Mouse (Mus musculus): ENCODE measurements around the gene Cyb5d2. TPM values are rescaled to one million over a fixed set of nuclear protein-coding genes. Genes with fewer than 3 reads are reported as not detected.
A peak's percentile ranks its signal among the peaks of the same experiment; 100 is the strongest.
"Not testable (repeated sequence)": the region's sequence is repeated elsewhere in the genome, so short reads cannot be mapped to it uniquely, and the experiment has no call there.

Gene Cyb5d2
- total RNA-seq, 4 experiments from 2014 or later = 24.0 to 28.5 (median 27.5) TPM

GRCm38 (mm10) chr11:72772611-72773010 is 23.3 kb downstream of the Cyb5d2 start:
- not testable (repeated sequence) for DNase-seq

- no peak for DNase-seq
Measured at GRCm38 (mm10) chr11:72771461-72771860, 24.5 kb downstream of the Cyb5d2 start.

DNA sequence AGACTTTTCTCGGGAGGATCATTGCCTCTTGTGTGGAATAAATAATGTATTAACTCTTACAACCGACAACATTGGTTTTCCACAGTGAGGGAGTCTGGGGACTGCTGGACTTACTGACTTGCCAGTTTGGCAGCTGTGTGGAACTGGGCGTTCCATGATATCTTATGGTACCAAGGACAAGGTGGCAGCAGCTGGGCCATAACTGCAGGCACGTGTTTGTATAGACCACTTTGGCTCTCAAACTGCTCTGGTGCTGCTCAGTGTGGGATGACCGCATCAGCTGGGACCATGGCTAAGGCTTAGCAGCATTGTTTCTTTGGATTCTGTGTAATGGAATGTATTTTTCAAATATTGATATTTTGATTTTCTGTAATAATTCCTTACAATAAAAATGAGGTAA is 25.1 kb downstream of the Cyb5d2 start:
- no peak for DNase-seq

- DNase-seq = no peak
Measured at GRCm38 (mm10) chr11:72770324-72770723, 25.6 kb downstream of the Cyb5d2 start.

- DNase-seq = no peak
Measured at GRCm38 (mm10) chr11:72769061-72769460, 26.9 kb downstream of the Cyb5d2 start.

GRCm38 (mm10) chr11:72767716-72768115 is 28.2 kb downstream of the Cyb5d2 start:
- DNase-seq = peak; percentile 49

DNA sequence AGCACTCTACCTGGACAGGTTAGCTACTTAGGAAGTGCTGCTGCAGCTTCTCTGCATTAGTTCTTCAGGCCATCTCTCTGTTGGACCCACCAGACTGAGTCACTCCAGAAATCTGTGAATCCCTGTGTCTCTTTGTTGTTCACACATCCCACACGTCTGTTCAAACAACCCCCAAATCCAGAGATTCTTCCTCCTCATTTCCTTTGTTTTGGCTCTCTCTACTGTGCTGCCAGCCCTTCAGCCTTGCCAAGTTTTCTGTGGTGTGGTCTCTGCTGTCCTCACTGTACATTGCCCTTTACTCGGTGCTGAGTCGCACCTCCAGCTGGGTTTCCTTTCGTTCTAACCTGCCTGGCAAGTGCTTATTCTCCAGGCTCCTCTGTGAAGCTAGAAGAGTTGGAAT is 31.7 kb downstream of the Cyb5d2 start:
- DNase-seq = no peak

- DNase-seq = no peak
Measured at GRCm38 (mm10) chr11:72760781-72761180, 35.2 kb downstream of the Cyb5d2 start.

- DNase-seq = no peak
Measured at GRCm38 (mm10) chr11:72759581-72759980, 36.4 kb downstream of the Cyb5d2 start.

DNA sequence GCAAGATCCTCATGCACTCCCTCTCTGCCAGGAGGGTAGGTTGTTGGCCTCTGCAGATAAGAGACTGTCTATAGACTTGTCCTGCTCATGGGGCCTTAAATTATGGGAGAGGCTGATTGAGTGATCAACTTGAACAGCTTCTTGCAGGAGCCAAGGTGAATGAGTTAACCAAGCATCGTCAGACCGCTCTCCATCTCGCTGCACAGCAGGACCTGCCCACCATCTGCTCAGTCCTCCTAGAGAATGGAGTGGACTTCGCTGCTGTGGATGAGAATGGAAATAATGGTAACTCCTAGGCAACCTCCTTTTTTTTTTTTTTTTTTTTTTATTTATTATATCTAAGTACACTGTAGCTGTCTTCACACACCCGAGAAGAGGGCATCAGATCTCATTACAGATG is 37.6 kb downstream of the Cyb5d2 start:
- no peak for DNase-seq

GRCm38 (mm10) chr11:72751956-72752355 is 44.0 kb downstream of the Cyb5d2 start:
- peak; percentile 52 for DNase-seq

DNA sequence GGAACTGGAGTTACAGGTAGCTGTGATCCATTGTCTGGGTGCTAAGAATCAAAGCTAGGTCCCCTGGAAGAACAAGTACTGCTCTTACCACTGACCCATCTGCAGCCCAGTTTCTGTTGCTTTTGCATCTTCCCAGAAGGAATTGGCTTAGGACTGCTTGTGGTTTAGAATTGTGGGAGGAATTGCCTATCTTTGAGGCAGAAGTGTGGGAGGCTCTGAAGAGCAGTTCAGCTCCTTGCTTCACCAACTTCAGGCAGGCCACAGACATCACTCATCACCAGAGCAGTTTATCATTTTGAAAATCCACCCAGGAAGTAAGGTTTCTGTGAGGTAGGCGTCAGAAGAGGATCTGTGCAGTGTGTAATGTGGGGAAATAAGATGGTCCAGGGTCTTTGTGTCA is 56.9 kb downstream of the Cyb5d2 start:
- DNase-seq = no peak

- not testable (repeated sequence) for DNase-seq
Measured at GRCm38 (mm10) chr11:72737517-72737916, 58.4 kb downstream of the Cyb5d2 start.

DNA sequence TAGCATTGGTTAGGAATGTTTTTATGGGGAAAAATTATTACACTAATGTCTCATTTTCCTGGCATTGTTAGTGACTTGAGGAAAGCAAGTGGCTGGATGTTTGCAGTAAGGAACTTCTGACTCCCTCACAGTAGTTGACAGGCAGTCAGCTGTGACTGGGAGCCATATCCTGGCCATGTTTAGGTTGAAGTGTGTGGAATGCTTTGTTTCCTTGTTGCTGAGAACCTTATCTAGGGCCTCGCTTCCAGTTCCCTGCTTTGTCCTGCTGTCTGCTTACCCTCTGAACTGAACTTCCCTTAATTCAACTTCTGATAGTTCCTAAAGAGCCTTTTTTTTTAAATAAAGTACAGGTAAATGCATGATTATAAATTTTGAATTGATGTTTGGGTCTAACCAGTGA is 59.6 kb downstream of the Cyb5d2 start:
- DNase-seq = no peak

DNA sequence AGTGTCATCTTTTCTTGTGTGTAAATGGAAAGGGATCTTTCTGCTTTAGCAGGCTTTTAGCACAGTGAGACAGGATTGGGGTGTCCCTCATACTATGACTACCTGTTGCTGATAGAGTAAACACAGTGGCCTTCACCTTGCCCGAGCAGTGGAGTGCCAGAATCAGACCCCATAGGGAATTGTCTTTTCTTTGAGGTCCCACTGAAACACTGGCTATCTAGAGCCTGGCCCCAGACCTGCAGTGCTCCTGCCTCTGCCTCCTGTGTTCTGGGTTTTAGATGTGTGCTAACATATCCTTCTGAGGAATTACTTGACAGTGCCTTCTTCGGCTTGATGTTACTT is 60.5 kb downstream of the Cyb5d2 start:
- no peak for DNase-seq

DNA sequence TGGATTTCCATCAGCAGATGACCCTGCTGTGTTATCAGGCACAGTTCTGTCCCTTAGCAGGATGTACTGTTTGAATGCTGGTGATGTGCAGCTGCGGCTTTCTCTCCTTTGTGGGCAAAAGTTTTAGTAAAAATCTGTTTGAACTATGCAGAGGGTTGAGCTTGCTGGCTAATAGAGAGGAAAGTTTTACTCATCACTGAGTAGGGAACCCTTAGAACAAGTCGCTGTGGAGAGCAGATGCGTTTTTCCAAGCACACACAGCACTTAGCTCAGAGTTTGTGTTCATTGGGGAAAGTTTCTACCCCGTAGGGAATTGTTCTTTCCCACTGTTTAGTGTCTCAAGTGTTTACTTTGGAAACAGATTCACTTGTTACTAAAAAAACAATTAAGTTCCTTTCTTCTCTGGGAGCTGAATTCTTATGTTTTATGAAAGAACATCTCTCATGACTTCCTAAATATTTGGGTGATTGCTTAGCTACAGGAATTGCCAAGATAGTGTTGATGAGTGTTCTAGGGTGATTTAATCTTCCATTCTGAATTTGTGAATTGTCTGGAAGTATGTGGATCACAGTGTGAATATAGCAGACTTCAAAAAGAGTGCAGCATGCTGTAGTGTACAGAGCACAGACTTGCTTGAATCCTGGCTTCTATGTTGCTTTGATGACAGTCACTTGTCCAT is 61.0 kb downstream of the Cyb5d2 start:
- DNase-seq = no peak

GRCm38 (mm10) chr11:72733736-72734135 is 62.2 kb downstream of the Cyb5d2 start:
- DNase-seq = no peak

Other genes starting within 250 kb of the Cyb5d2 start
- gene Spns3, start 245.6 kb downstream of the Cyb5d2 start, total RNA-seq (2022) = under 1 TPM in 3 of 4 experiments, not detected in 1; 0.12 to 0.25 (median 0.19) TPM
- 10 to 100 TPM; 40.7 to 55.4 (median 49.6) TPM for gene Ube2g1, start 188.9 kb downstream of the Cyb5d2 start, total RNA-seq (2022)
- 10 to 100 TPM; 48.9 to 63.3 (median 55.8) TPM for gene Ankfy1, start 106.1 kb downstream of the Cyb5d2 start, total RNA-seq (2022)
- 10 to 100 TPM; 40.9 to 59.8 (median 49.6) TPM for gene Zzef1, start 84 bp upstream of the Cyb5d2 start, total RNA-seq (2022)
- gene Atp2a3, start 165.0 kb upstream of the Cyb5d2 start, total RNA-seq (2022) = 10 to 100 TPM; 10.6 to 19.8 (median 12.4) TPM
- gene P2rx1, start 203.0 kb upstream of the Cyb5d2 start, total RNA-seq (2022) = under 1 TPM; 0.38 to 0.66 (median 0.46) TPM
- gene Camkk1, start 222.9 kb upstream of the Cyb5d2 start, total RNA-seq (2022) = 10 to 100 TPM in 2 of 4 experiments, 1 to 10 TPM in 2; 4.9 to 16.6 (median 10.8) TPM